Mouse (Mus musculus): ENCODE data around the gene Lypla2. TPM values are rescaled to one million over a fixed set of nuclear protein-coding genes. Genes with fewer than 3 reads are reported as not detected.
"Not testable (repeated sequence)": the region's sequence is repeated elsewhere in the genome, so short reads cannot be mapped to it uniquely, and the experiment has no call there.

Lypla2 gene
- polyA plus RNA-seq, 2 experiments from 2014 or later, result 63.0 to 72.0 TPM

DNA sequence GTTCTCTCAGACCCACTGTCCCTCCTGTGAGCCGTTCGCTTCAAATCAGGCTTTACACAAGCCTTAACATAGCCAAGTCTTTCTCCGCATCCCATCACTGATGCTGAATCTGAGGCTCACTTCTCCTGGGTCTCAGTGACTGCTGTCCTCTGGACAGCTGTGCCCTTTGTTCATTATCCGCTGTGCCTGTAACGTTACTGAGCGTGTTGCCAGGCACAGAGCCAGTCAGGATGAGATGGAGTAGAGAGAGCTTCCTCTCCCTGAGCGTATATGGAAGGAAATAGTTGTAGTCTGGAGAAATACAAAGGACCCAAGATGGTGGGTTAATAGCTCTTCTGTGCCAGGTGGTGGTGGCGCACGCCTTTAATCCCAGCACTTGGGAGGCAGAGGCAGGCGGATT, 23.0 kb downstream of the Lypla2 start:
- ATAC-seq, result no peak

GRCm38 (mm10) chr4:135948142-135948541, 24.3 kb downstream of the Lypla2 start:
- no peak for ATAC-seq

DNA sequence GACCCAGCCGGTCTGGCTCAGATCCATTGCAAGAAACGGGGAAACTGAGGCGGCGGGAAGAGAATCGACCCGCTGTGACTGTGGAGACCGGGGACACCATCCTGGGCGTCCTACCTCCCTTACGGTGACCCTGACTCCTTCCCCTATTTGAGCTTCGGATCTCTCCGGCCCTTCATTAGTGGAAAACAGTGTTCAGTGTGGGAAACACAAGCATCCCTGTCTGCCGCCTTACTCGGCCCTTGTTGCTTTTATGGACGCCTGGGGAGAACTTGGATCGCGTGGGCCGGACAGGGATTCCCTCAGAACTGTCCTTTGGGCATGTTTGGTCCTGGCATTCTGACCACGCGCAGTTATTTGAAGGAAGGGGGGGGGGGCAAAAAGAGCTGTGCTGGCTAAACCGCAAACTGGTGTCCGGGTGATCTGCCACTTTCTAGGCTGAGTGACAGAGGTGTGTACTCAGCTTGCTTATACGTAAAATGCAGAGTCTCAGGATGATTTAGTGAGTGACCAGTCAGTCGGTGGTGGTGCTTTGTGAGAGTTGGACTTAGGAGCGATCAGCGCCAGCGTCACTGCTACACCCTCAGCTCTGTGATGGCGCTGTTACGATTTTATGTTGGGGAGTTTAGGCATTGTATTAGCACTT, 25.6 kb downstream of the Lypla2 start:
- peak; percentile 32 for ATAC-seq

- ATAC-seq, result peak; percentile 98
These were observed 26.2 kb downstream of the Lypla2 start, which contains the start of gene Hmgcl for GRCm38 (mm10) chr4:135946278-135946658. Gene Hmgcl, plus strand, starts transcription at chr4:135946448.

DNA sequence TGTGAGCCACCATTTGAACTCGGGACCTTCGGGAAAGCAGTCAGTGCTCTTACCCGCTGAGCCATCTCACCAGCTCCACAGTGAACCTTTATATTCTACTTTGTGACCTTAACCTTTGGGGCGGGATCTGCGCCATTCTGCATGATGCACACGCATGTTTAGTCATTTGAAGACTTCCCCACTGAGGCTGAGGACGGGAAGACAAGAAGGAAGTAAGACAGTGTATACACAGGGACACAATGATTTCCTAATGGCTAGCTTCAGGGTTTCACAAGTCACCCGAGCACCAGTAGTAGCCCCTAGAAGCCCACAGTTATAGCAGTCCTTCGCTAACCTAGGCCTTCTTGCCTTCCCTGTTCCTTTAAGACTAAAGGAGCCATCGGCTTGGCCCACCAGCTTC, 26.7 kb downstream of the Lypla2 start:
- no peak for ATAC-seq

GRCm38 (mm10) chr4:135943389-135943788, 29.0 kb downstream of the Lypla2 start:
- ATAC-seq, result no peak

GRCm38 (mm10) chr4:135942193-135942592, 30.2 kb downstream of the Lypla2 start:
- no peak for ATAC-seq

DNA sequence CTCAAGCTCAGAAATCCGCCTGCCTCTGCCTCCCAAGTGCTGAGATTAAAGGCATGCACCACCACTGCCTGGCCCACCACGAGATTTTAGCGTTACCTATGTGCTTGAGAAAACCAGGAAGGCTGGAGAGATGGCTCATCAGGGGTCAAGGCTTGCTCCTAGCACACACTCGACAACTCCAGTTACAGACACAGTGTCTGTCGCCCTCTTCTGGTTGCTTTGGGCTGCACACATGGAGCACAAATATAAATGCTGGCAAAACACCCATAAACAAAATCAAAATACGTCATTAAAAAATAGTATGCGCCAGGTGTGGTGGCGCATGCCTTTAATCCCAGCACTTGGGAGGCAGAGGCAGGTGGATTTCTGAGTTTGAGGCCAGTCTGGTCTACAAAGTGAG, 31.4 kb downstream of the Lypla2 start:
- ATAC-seq, result not testable (repeated sequence)

- no peak for ATAC-seq
These were observed 33.6 kb downstream of the Lypla2 start for GRCm38 (mm10) chr4:135938858-135939257.

DNA sequence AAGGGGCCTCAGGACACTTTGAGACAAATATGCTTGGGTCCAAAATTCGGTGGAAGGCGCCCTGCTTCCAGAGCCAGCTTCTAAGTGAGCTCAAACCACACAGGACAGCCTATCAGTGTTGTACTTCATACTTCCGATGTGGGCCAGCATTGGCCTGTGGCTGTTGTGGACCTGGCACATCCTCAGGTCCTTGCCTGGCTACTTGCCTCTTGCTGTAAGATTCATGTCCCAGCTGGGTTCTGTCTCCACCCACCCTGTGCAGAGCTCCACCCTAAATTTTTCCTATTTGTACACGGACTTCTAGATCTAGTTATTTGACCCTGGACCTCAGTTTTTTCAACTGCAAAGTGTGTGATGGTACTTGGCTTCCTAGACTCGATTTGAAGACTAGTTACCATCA, 36.9 kb downstream of the Lypla2 start:
- ATAC-seq, result no peak

DNA sequence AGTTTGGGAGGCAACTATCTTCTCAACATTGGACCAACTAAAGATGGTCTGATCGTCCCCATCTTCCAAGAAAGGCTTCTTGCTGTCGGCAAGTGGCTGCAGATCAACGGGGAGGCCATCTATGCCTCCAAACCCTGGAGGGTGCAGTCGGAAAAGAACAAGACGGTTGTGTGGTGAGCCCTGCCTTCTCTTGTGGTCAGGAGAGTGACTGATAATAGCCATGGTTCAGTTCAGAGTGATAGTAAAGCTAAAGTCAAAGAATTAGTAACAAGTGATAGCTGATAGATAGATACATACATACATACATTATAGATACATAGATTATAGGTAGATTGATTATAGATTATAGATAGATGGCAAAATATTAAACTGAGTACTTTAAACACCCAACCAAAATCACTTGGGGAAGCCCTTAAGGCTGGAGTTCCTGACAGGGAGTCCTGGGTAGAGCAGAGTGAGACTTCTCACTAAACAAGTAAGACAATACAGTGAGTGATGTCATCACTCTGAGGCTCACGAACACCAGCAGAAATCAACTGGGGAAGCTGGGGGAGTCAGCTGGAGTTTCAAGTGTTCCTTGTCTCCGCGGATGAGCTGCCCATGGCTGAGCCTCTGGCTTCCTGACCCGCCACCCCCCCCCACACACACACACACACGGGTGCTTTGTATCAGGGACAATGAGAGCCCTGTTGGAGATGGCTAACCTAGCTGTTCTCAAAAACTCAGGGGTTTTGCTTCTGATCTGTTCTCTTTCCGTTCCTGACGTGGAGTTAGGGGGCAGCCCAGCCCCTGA, 37.5 kb downstream of the Lypla2 start:
- ATAC-seq, result no peak

- ATAC-seq, result peak; percentile 56
These were observed 40.6 kb downstream of the Lypla2 start for GRCm38 (mm10) chr4:135931832-135932231.

DNA sequence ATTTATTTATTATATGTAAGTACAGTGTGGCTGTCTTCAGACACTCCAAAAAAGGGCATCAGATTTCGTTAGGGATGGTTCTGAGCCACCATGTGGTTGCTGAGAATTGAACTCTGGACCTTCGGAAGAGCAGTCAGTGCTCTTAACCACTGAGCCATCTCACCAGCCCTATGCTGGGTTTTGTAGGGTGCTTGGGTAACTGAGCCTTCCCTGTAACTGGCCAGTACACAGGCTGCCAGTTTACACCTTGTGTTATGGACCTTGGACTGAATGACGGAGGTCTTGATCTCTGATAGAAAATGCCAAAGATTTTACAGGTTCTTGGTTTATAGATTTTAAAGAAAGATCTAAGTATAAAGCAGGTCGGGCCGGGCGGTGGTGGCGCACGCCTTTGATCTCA, 42.2 kb downstream of the Lypla2 start:
- no peak for ATAC-seq

GRCm38 (mm10) chr4:135929828-135930227, 42.6 kb downstream of the Lypla2 start:
- no peak for ATAC-seq

DNA sequence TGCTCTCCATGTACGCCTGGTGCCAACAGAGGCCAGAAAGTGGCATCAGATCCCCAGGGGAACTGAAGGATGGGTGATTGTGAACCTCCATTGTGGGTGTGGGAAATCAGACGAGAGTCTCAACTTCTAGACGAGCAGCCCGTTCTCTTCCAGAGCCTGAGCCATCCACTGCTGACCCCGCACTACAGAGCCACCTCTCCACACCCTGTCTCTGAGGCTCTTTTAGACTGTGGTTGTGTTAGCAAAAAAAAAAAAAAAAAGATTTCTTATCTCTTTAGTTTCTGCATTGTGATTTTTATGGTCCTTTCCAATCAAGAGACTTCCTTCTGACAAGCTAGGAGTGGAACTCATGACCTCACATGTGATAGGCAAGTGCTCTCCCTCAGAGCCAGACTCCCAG, 43.0 kb downstream of the Lypla2 start:
- no peak for ATAC-seq

DNA sequence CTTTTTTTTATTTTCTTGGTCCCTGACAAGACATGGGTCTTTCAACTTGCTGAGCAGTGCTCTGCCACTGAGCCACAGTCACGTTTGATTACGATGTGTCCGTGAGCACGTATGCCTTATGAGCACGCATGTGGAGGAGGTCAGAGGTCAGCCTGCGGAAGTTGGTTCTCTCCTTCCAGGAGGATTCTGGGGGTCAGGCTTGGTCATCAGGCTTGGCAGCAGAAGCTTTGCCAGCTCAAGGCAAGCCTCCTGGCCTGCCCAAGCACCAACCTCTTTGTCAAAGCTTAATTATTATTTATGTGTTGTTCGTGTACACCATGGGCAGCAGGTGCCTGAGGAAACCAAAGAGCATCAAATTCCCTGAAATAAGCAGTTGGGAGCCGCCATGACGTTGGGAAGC, 44.0 kb downstream of the Lypla2 start:
- ATAC-seq, result no peak

DNA sequence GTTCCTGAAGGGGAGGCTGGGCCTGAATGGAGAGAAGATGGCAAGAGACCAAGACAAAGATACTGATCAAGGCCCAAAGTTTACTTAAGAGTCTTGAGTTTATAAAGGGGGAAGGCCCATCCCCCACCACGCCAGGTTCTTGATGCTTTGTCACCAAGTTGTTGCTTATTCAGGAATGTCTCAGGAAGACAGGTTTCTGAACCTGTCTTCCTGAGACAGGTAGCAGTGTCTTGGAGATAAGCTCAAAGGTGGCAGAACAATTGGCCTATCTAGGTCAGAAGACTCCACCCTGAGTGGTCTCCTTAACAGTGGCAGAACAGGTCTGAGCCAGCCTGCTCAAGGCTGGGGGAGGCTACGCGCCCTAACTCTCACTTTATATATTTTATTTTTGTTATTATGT, 45.6 kb downstream of the Lypla2 start:
- no peak for ATAC-seq

DNA sequence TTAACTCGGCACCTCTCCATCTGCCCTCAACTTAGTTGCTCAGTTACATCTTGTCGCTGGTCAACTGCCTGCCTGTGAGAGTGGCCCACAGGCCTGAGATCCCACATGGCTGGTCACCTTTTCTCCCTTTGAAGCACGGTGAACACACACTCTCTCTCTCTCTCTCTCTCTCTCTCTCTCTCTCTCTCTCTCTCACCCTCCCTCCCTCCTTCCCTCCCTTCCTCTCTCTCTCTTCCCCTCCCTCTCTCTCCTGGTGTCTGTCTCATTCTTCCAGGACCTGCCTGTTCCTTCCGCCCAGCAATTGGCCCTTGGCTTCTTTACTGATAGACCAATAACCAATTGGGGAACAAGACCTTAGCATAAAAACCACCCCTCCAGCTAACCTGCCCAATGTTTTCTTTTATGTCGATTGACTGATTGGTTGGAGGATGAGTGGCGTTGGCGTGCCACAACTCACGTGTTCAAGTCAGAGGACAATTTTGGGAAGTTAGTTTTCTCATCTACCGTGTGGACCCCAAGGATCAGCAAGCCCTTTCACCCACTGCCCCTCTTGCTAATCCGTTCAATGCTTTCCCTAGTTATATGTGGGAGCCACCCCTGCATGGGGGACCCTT, 46.1 kb downstream of the Lypla2 start:
- no peak for ATAC-seq

DNA sequence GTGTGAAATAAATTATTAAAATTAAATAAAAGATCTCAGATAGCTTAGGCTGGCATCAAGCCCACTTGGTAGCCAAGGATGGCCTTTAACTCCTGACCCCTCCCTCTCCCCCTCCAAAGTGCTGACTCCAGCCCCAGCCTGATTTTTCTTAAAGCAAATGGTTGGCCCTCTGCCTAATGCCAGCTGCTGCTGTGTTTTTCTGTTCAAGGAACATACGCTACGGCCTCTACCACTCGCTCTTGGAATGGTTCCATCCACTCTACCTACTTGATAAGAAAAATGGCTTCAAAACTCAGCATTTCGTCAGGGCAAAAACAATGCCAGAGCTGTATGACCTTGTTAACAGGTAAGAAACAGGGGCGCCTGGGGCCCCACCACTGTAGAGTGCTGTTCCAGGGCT, 47.1 kb downstream of the Lypla2 start:
- no peak for ATAC-seq

- ATAC-seq, result no peak
These were observed 48.0 kb downstream of the Lypla2 start for GRCm38 (mm10) chr4:135924418-135924817.

DNA sequence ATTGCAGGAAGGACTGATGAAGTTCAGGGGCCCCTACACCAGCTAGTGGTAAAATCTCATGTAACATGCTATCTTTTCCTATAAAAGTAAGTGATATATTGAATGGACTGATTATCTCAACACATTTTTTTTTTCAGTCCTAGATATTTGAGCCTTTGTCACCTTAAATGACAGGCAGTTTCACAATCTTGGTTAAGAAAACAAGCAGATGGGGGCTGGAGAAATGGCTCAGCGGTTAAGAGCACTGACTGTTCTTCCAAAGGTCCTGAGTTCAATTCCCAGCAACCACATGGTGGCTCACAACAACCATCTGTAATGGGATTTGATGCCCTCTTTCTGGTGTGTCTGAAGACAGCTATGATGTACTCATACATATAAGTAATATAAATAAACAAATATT, 50.2 kb downstream of the Lypla2 start:
- no peak for ATAC-seq

DNA sequence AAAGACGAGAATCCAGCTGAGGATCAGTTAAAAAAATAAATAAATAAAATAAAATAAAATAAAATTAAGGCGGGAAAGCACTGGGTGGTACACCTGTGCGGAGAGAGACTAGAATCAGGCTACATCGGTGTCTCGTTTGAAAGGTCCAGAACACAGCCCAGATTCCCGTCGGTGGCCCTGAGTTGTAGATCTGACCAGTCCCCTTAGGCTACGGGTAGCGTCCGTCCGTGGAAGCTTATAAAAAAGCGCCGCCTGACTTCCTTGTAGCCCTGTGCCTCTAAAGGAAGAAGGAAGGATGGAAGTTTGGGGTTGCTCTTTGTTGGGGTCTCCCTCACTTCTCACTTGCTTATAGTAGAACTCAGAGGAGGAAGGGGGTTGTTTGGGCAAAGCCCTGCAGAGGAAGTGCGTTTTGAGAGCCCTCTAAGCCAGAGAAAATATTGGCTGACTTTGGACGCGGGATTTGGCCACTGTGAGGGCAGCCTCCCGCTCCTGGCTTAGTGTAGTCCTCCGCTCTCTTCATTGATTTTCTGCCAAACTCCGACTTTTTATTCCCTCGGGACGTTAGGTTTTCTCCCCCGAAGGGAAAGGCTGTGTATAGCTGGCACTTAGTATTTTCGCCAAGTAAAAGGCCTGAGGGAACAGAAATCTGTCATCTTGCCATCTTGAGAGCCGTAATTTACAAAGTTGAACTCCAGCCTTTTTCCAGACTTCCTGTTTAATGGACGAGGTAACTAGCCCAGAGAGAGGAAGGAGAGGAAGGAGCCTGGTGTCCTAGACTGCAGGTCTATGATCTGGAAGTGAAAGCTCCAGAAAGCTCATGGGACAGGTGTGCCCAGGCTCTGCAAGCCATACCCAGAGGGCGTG, 50.9 kb downstream of the Lypla2 start:
- no peak for ATAC-seq

All from CD4-positive, CD25-positive, alpha-beta regulatory T cell, adult 4 months (primary cell).